Mouse (Mus musculus) erythroblast, embryonic 14.5 days (primary cell): Measurements from ENCODE around the gene Plek2. TPM values are rescaled to one million over a fixed set of nuclear protein-coding genes. Genes with fewer than 3 reads are reported as not detected.

Experiments
- H3K27me3 ChIP-seq: 2 replicates; pipeline ENCODE4 v1.6.1; 2012; ENCODE audit warnings: inconsistent platforms; ENCODE audit not compliant: control insufficient read depth
- H3K36me3 ChIP-seq: 2 replicates; pipeline ENCODE4 v1.6.1; 2012; ENCODE audit warnings: mild to moderate bottlenecking, inconsistent platforms; ENCODE audit not compliant: control insufficient read depth
- H3K4me1 ChIP-seq: 2 replicates; pipeline ENCODE4 v1.6.1; 2012; ENCODE audit warnings: inconsistent platforms; ENCODE audit not compliant: control insufficient read depth
- H3K4me3 ChIP-seq: replicated peaks from 2 replicates; pipeline ENCODE3; 2012; ENCODE audit warnings: moderate library complexity, mild to moderate bottlenecking, inconsistent platforms
- H3K9me3 ChIP-seq: 2 replicates; pipeline ENCODE4 v1.6.1; 2012; ENCODE audit warnings: low read length, inconsistent platforms, mixed read lengths; ENCODE audit not compliant: control insufficient read depth
- GATA1 ChIP-seq: IDR thresholded peaks from 2 replicates; pipeline ENCODE4 v1.6.1; 2012; ENCODE audit warnings: low read length, inconsistent platforms, mixed read lengths
- TAL1 ChIP-seq: IDR thresholded peaks from 3 replicates; pipeline ENCODE4 v1.6.1; 2012; ENCODE audit warnings: low read length, inconsistent platforms, mixed read lengths
- polyA plus RNA-seq: library from polyadenylated mRNA; stranded (reverse); fragments of >175 nt; gene quantifications from 2 replicates; pipeline ENCODE4 v1.2.3, GENCODE M21; 2012

Plek2 gene
- polyA plus RNA-seq, 1 experiment: 8.2 TPM

DNA sequence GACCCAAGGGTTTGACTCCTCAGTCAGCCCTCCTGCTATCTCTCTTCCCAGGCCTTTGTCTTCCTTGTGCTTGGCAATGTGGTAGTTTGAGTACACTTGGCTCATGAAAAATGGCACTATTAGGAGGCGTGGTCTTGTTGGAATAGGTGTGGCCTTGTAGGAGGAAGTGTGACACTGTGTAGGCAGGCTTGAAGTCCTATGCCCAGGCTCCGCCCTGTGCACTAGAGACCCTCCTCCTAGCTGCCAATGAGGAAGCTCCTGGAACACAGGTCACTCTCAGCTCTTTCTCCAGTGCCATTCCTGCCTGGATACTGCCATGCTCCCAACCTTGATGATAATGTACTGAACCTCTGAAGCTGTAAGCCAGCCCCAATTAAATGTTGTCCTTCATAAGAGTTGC is 15.6 kb downstream of the Plek2 start:
- Histone ChIP-seq H3K4me1 (peaks cover 12% of the 10 kb centered on the region), H3K36me3 (peaks cover 100% of the 10 kb centered on the region), H3K4me3 (no peak overlapping the region), H3K27me3 (no peaks in the 10 kb centered on the region; the same call in 1 of the 2 replicates), H3K9me3 (peaks cover 7% of the 10 kb centered on the region)
- TF ChIP-seq TAL1: no peak
- no peak for TF ChIP-seq GATA1

GRCm38 (mm10) chr12:78890062-78890461 is 16.7 kb downstream of the Plek2 start:
- TF ChIP-seq GATA1 (no peak), TAL1 (no peak)
- H3K4me3 ChIP-seq: no peak overlapping the region
- H3K27me3 ChIP-seq: no peaks in the 10 kb centered on the region; the same call in 1 of the 2 replicates
- peaks cover 100% of the 10 kb centered on the region for H3K36me3 ChIP-seq
- H3K4me1 ChIP-seq: peaks cover 9% of the 10 kb centered on the region
- peaks cover 7% of the 10 kb centered on the region for H3K9me3 ChIP-seq

DNA sequence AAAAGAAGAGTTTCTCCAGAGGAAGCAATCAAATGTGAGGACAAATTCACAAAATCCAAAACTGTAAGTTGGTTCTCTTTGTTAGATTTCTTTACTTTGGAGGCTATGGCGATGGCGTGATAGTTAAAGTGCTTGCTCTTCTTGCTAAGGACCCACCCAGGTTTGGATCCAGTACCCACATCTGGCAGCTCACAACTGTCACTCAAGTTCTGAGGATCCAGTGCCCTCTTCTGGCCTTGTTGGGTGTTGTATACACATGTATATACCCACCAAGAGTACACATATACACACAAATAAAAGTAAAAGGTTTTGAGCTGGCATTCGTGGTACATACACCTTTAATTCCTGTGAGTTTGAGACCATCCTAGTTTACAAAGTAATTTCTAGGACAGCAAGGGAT is 32.2 kb downstream of the Plek2 start:
- Histone ChIP-seq H3K27me3 (no peaks in the 10 kb centered on the region), H3K4me1 (peaks cover 5% of the 10 kb centered on the region), H3K4me3 (no peak overlapping the region), H3K36me3 (peaks cover 94% of the 10 kb centered on the region), H3K9me3 (no peaks in the 10 kb centered on the region)
- TF ChIP-seq TAL1: no peak
- no peak for TF ChIP-seq GATA1

GRCm38 (mm10) chr12:78868115-78868514 is 38.6 kb downstream of the Plek2 start:
- TF ChIP-seq GATA1 (no peak), TAL1 (no peak)
- peaks cover 80% of the 10 kb centered on the region for H3K36me3 ChIP-seq
- no peak overlapping the region for H3K4me3 ChIP-seq
- no peaks in the 10 kb centered on the region for H3K27me3 ChIP-seq
- H3K4me1 ChIP-seq: peaks cover 30% of the 10 kb centered on the region
- H3K9me3 ChIP-seq: no peaks in the 10 kb centered on the region

- H3K36me3 ChIP-seq: peaks cover 59% of the 10 kb centered on the region
- TF ChIP-seq GATA1 (no peak), TAL1 (no peak)
- peaks cover 34% of the 10 kb centered on the region for H3K4me1 ChIP-seq
Measured at GRCm38 (mm10) chr12:78865434-78865833, 41.3 kb downstream of the Plek2 start.

GRCm38 (mm10) chr12:78862254-78862730 is 44.5 kb downstream of the Plek2 start:
- peaks cover 47% of the 10 kb centered on the region for H3K4me1 ChIP-seq
- no peaks in the 10 kb centered on the region for H3K9me3 ChIP-seq
- H3K4me3 ChIP-seq: peak overlapping the region; percentile 78
- TF ChIP-seq TAL1: no peak
- no peak for TF ChIP-seq GATA1
- peaks cover 41% of the 10 kb centered on the region for H3K36me3 ChIP-seq
- H3K27me3 ChIP-seq: no peaks in the 10 kb centered on the region

More at GRCm38 (mm10) chr12:78865434-78865833, 41.3 kb downstream of the Plek2 start:
- H3K27me3 ChIP-seq: no peaks in the 10 kb centered on the region
- H3K4me3 ChIP-seq: no peak overlapping the region
- no peaks in the 10 kb centered on the region for H3K9me3 ChIP-seq

GRCm38 (mm10) chr12:78861496-78862253 is 45.1 kb downstream of the Plek2 start, which contains the start of the genes Atp6v1d and Eif2s1:
TSS of gene Atp6v1d (minus strand) at chr12:78861638.
TSS of gene Eif2s1 (plus strand) at chr12:78861819.
- Histone ChIP-seq H3K36me3 (peaks cover 38% of the 10 kb centered on the region), H3K9me3 (no peaks in the 10 kb centered on the region), H3K4me3 (peak within 1 kb of the TSS; percentile 78), H3K27me3 (no peaks in the 10 kb centered on the region), H3K4me1 (peaks cover 47% of the 10 kb centered on the region)
- TF ChIP-seq GATA1: no peak
- TF ChIP-seq TAL1: no peak

DNA sequence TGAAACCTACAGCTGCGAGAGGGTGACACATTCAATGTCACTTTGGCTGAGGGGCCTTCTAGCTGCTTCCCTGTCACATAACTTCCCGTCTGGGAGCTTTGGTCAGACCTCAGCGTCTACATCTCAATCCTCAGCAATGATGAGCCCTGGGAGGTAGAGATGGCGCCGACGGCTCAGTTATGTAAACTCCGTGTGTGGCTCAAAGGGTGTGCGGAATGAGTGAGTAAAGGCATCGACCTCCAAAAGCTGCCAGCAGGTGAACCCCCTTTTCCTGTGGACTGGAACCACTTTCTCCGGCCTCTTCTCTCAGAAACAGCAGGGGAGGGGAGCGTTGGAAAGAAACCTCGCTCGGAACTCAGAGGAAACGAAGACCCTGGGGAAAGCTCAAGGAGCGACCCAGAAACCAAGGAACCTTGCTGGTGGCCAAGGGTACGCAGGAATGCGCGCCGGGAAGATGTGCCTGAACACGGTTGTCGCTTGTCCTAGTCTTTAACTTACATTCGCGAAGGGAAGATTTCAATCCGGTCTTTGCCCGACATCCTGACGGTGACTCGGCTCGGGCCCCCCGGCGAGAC is 45.8 kb downstream of the Plek2 start:
- Histone ChIP-seq H3K9me3 (no peaks in the 10 kb centered on the region), H3K27me3 (no peaks in the 10 kb centered on the region), H3K4me3 (peak overlapping the region; percentile 78), H3K36me3 (peaks cover 36% of the 10 kb centered on the region), H3K4me1 (peaks cover 47% of the 10 kb centered on the region)
- TF ChIP-seq TAL1: no peak
- TF ChIP-seq GATA1: no peak

DNA sequence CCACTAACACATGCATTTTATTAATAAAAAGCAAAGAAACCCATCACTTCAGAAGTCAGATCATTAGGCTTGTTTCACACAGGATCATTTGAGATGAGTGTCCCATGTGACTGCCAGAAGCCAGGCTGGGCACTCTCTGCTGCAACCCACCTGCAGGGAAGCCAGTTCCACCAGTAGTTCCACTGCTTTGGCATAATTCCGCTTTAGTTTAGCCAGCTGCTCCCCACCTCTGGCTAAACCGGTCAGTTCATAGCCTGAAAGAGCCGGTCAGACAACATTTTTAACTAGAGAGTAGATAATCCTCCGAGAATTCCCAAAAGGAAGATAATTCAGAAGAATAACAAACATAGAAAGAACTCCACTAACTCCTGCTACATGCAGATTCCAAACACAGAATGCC is 58.5 kb downstream of the Plek2 start:
- Histone ChIP-seq H3K36me3 (peaks cover 57% of the 10 kb centered on the region), H3K4me3 (no peak overlapping the region), H3K9me3 (no peaks in the 10 kb centered on the region), H3K4me1 (no peaks in the 10 kb centered on the region), H3K27me3 (no peaks in the 10 kb centered on the region)
- TF ChIP-seq TAL1 (no peak), GATA1 (no peak)
